Mouse (Mus musculus) layer of hippocampus, adult 2 months (tissue): ENCODE data around the gene Ldha. TPM values are rescaled to one million over a fixed set of nuclear protein-coding genes. Genes with fewer than 3 reads are reported as not detected.

Source experiments
- DNase-seq, 2 experiments: peaks; one replicate each; pipeline ENCODE4 v3.0.0; 2022; ENCODE audit warnings: low spot score in 2 of 2
- H3K27ac ChIP-seq: fragments of 200-600 bp; 2 replicates; pipeline ENCODE4 v1.8.1; 2022
- H3K4me3 ChIP-seq: fragments of 200-600 bp; 2 replicates; pipeline ENCODE4 v1.8.1; 2022; ENCODE audit warnings: mild to moderate bottlenecking
- CTCF ChIP-seq: fragments of 200-600 bp; conservative IDR thresholded peaks from 2 replicates; pipeline ENCODE4 v1.8.1; 2022; ENCODE audit warnings: antibody characterized with exemption, mild to moderate bottlenecking, moderate library complexity
- total RNA-seq, 2 experiments: library from RNA; stranded (reverse); gene quantifications; 2 replicates each; pipeline ENCODE4 v1.2.3; 2021

Gene Ldha
- total RNA-seq, 2 experiments from 2014 or later: 280 to 297 TPM

- H3K4me3 ChIP-seq: no peak overlapping the region
- no peak for TF ChIP-seq CTCF
- no peak for DNase-seq
- no peak overlapping the region for H3K27ac ChIP-seq
Observed at GRCm38 (mm10) chr7:46842278-46842677, 1.0 kb downstream of the Ldha start.

- no peak for DNase-seq
- Histone ChIP-seq H3K27ac (no peak overlapping the region), H3K4me3 (no peak overlapping the region)
- TF ChIP-seq CTCF: no peak
Observed at GRCm38 (mm10) chr7:46843576-46843975, 2.3 kb downstream of the Ldha start.

GRCm38 (mm10) chr7:46845211-46845977, 4.1 kb downstream of the Ldha start:
- DNase-seq: peak; percentile 90 to 91
- H3K27ac ChIP-seq: peak overlapping the region; percentile 97
- H3K4me3 ChIP-seq: peak overlapping the region; percentile 87
- no peak; the same call in 1 of the 2 replicates for TF ChIP-seq CTCF

GRCm38 (mm10) chr7:46845978-46846485, 4.8 kb downstream of the Ldha start:
- TF ChIP-seq CTCF: no peak
- peak overlapping the region; percentile 87 for H3K4me3 ChIP-seq
- peak in 1 of 2 experiments; percentile 42 for DNase-seq
- peak overlapping the region; percentile 97 for H3K27ac ChIP-seq

GRCm38 (mm10) chr7:46846486-46847244, 5.4 kb downstream of the Ldha start:
- peak overlapping the region; percentile 97 for H3K27ac ChIP-seq
- H3K4me3 ChIP-seq: peak overlapping the region; percentile 87
- peak; percentile 54 for TF ChIP-seq CTCF
- peak in 1 of 2 experiments; percentile 47 for DNase-seq

DNA sequence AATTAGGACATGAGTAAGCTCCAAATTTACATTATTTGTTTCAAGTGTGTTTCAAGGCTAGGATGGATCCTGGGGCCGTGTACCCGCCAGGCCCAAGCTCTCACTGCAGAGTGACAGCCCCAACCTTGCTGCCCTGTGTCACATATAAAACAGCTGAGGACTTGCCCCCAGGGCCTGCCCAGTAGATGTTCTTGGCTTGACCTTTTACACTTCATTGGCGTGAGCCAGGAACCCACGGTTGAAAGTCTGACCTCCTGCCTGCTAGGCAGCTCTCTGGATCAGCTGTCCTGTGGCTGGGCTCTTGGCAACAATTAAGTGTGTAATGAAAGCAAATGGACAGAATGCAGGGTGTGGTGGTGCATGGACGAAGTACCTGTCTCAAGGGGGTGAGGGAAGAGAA, 8.0 kb downstream of the Ldha start:
- H3K4me3 ChIP-seq: no peak overlapping the region
- H3K27ac ChIP-seq: no peak overlapping the region
- DNase-seq: no peak
- no peak for TF ChIP-seq CTCF

DNA sequence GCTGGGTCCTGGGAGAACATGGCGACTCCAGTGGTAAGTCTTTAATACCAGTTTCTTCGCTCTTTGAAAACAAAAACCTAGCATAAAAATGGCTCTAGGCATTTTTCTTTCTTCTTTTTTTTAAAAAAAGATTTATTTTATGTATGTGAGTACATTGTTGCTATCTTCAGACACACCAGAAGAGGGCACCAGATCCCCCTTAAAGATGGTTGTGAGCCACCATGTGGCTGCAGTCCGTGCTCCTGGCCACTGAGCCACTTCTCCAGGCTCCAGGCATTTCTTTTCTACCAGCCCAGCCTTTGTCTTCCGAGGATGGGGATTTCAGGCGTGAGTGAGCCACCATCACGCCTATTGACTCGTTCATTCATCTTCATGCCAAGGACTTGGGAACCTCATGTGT, 9.8 kb downstream of the Ldha start:
- Histone ChIP-seq H3K4me3 (no peak overlapping the region), H3K27ac (no peak overlapping the region)
- peak; percentile 70 for TF ChIP-seq CTCF
- no peak for DNase-seq

DNA sequence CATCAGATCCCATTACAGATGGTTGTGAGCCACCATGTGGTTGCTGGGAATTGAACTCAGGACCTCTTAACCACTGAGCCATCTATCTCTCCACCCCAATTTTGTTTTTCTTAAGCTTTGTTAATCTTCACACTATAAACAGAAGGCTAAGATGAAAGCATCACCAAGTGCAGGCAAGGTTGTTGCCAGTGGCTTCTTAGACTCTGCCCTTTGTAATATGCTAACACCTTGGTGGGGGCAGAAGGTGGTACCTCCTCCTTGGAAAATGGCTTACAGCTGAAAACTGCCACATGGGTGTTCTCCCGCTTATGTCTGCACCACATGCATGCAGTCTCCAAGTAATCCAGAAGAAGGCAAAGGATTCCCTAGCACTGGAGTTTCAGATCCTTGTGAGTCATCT, 11.4 kb downstream of the Ldha start:
- Histone ChIP-seq H3K27ac (no peak overlapping the region), H3K4me3 (no peak overlapping the region)
- no peak for TF ChIP-seq CTCF
- DNase-seq: no peak

- no peak for TF ChIP-seq CTCF
- no peak overlapping the region for H3K4me3 ChIP-seq
- no peak overlapping the region for H3K27ac ChIP-seq
- DNase-seq: no peak
Observed at GRCm38 (mm10) chr7:46853365-46853764, 12.1 kb downstream of the Ldha start.

DNA sequence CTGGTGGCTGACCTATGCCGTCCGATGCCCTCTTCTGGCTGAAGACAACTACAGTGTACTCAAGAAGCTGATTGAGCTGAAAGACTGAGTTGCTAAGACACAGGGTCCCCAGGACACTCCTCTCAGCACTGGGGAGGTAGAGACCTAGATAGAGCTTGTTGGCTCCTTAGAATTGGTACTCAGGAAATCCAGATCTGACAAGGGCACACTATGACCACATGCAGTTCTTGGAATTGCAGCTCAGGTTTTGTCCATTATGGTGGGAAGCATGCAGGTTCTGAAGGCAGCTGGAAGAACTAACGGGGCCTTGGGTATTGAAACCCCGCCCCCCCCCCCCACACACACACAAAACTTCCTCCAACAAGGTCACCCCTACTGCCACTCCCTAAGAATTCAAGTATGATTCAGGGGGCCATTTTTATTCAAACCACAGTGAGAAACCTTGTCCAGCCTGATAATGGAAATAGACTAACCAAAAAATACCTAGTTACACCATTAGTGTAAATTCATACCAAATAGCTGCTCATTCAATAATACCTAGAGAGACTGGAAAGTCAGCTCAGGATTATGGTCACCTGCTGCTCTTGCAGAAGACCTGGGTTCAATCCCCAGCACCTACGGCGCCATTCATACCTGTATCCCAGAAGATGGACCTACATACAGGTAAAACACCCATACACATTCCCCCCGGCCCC, 14.7 kb downstream of the Ldha start:
- no peak for TF ChIP-seq CTCF
- DNase-seq: no peak
- H3K4me3 ChIP-seq: no peak overlapping the region
- no peak overlapping the region for H3K27ac ChIP-seq

GRCm38 (mm10) chr7:46857436-46857835, 16.2 kb downstream of the Ldha start:
- H3K4me3 ChIP-seq: no peak overlapping the region
- DNase-seq: no peak
- no peak overlapping the region for H3K27ac ChIP-seq
- TF ChIP-seq CTCF: no peak

GRCm38 (mm10) chr7:46859031-46859430, 17.8 kb downstream of the Ldha start:
- no peak overlapping the region for H3K4me3 ChIP-seq
- no peak for DNase-seq
- TF ChIP-seq CTCF: 0 out of 2 replicates have a peak, but pooled peaks have one; percentile 10
- H3K27ac ChIP-seq: no peak overlapping the region

- TF ChIP-seq CTCF: no peak
- Histone ChIP-seq H3K4me3 (no peak within 1 kb of the TSS), H3K27ac (no peak within 1 kb of the TSS)
- DNase-seq: no peak
Observed at GRCm38 (mm10) chr7:46860996-46861395, 19.7 kb downstream of the Ldha start, which contains the start of gene Ldhc. Ldhc (plus strand) TSS chr7:46861203.
